Mouse (Mus musculus) lung, adult 2 months (tissue): ENCODE data around the gene Ripor2. TPM values are rescaled to one million over a fixed set of nuclear protein-coding genes. Genes with fewer than 3 reads are reported as not detected.

ENCODE experiments used
- DNase-seq: peaks from one replicate; pipeline ENCODE4 v3.0.0; 2022
- H3K4me1 ChIP-seq: fragments of 200-500 bp; 2 replicates; pipeline ENCODE4 v1.6.1; 2011; ENCODE audit warnings: low read length; ENCODE audit not compliant: control insufficient read depth, insufficient read depth
- H3K4me3 ChIP-seq: fragments of 200-500 bp; replicated peaks from 2 replicates; pipeline ENCODE3; 2011; ENCODE audit warnings: low read depth, mild to moderate bottlenecking, control low read depth, low read length; ENCODE audit errors: extremely low read depth
- CTCF ChIP-seq: fragments of 200-500 bp; IDR thresholded peaks from 2 replicates; pipeline ENCODE4 v1.5.1; 2011; ENCODE audit warnings: mild to moderate bottlenecking, low read length, control low read depth; ENCODE audit not compliant: insufficient read depth
- POLR2A ChIP-seq: fragments of 200-500 bp; IDR thresholded peaks from 2 replicates; pipeline ENCODE4 v1.6.1; 2011; ENCODE audit warnings: low read depth, mild to moderate bottlenecking, control low read depth, low read length, borderline replicate concordance; ENCODE audit errors: extremely low read depth
- WGBS: fragments of 180-500 bp; shearing (Covaris S2); methylation state at CpG from one replicate; pipeline ENCODE4 v1.1.7; 2018; 5-methylcytosine and 5-hydroxymethylcytosine counted together
- polyA plus RNA-seq: library from polyadenylated mRNA; depleted of rRNA; stranded (reverse); fragments of >200 nt; gene quantifications from 2 replicates; pipeline ENCODE4 v1.2.3, GENCODE M21; 2012

The Ripor2 gene
- polyA plus RNA-seq, 1 experiment = 8.8 TPM

DNA sequence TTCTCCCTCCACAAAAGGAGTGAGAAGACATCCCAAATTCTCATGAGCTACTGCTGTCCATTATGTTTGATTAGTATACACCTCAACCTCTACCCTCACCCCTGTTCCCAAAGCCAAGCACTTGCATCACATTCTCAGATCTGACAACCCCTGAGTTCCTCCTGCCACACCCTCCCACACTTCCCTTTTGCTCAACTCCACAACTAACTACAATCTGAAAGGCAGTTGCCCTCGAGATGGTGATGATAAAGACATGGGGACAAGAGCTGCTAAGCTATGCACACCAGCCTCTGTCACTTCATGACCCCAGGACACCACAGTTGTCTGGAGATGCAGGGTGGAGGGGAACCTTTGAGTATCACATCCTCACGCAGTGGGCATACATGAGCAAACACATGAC is 102.5 kb downstream of the Ripor2 start:
- Histone ChIP-seq H3K4me3 (no peak overlapping the region), H3K4me1 (no peaks in the 10 kb centered on the region)
- no peak for DNase-seq
- WGBS = 50% methylated on average over 2 of the region's 2 CpGs
- TF ChIP-seq CTCF = no peak
- no peak for TF ChIP-seq POLR2A

DNA sequence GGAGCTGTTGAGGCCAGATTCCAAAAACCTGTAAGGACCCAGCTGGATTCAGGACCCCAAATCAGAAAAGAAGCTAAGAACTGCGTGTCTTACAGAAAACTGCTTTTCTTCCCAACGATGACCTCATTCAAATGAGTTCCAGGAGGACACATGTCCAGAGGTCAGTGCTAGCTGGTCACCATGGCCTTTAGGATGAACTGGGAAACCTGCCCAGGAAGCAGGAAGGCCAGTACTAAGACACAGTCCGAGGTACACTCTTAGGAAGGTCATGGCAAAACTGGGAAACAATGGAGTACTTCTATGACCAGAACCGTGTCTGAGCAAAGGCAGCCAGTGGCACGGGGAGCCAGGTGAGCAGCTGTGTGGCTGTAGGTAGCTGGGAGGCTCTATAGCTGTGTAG is 103.9 kb downstream of the Ripor2 start:
- Histone ChIP-seq H3K4me3 (no peak overlapping the region), H3K4me1 (no peaks in the 10 kb centered on the region)
- 73% methylated on average over 5 of the region's 5 CpGs for WGBS
- TF ChIP-seq CTCF (no peak), POLR2A (no peak)
- DNase-seq = no peak

DNA sequence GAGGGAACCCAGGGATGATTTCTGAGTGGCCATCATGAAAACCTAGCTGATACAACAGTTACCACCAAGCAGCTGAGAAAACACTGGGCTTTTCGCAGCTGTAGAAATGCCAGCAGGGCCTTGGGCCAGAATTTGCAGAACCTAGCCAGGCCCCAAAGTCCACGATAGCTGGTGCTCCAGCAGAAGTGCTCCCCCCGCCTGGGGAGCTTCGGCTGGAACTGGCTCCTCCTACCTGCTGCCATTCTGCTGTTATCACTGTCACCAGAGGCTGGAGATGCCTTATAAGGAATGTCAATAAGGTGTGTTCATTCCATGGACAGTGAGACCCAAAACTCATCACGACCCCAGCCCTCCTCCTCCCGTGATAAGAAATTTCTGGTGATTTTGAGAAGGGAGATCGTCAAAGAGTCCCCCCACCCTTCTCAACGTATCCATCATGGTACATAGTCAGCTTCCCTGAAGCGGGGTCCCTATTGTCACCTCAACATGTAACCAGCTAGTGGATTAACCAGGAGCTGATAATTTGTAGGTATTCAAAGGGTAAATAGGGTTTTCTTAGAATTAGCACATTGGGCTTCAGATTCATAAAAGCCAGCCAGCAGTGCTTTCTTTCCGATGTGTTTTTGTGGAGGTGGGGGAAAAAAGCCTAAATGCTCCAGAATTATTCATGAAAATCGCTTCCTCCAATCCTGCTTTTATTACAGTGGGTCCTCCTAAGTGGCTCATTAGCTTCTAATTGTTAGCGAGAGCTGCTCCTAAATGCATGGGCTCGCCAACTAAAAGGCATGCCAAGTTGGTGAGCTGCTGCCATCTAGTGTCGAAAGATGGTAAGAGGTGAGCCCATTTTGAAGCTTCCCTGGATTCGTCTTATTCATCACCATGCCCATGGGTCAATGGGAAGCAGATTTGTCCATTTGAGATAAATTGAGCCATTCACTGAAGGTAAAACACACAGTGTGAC is 105.0 kb downstream of the Ripor2 start:
- H3K4me3 ChIP-seq = no peak overlapping the region
- peak; percentile 71 for DNase-seq
- 41% methylated on average over 15 of the region's 15 CpGs for WGBS
- no peaks in the 10 kb centered on the region for H3K4me1 ChIP-seq
- TF ChIP-seq POLR2A (no peak), CTCF (peak; percentile 85)

DNA sequence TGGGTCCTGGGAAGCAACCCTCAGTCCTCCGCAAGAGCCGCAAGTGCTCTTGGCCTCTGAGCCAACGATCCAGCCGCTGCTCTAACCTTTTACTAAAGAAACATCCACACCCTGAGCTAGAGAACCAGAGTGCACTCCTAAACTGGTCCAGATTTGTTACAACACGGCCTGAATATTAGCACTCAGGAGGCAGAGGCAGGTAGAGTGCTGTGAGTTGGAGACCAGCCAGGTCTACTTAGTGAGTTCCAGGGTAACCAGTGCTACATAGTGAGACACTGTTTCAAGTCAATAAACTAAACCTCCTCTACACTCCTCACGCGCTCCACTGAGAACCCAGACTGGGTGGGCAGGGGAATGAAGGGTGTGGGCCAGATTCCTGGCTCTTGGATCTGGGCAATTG is 111.3 kb downstream of the Ripor2 start:
- 70% methylated on average over 7 of the region's 7 CpGs for WGBS
- Histone ChIP-seq H3K4me3 (no peak overlapping the region), H3K4me1 (no peaks in the 10 kb centered on the region)
- DNase-seq = no peak
- TF ChIP-seq POLR2A = no peak
- TF ChIP-seq CTCF = no peak

DNA sequence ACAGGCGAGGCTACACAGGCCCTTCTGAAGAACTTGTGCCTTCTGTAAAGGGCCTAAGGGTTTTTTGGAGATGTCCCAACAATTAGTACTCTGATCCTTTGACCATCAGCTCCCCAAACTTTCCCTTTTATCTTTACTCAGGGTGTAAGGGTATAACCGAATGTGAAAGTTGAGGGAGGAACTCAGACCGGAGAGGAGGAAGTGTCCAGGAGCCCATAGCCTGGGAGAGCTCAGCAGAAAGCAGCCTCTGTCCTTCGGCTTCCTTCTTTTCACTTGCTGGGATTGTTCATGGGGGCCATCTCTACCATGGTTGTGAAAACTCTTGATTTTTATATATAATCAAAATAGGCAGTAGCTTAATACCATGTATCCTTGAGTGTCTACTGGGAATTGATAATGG is 116.8 kb downstream of the Ripor2 start:
- Histone ChIP-seq H3K4me3 (no peak overlapping the region), H3K4me1 (no peaks in the 10 kb centered on the region)
- no peak for DNase-seq
- no peak for TF ChIP-seq POLR2A
- no peak for TF ChIP-seq CTCF
- WGBS = 94% methylated on average over 4 of the region's 4 CpGs

DNA sequence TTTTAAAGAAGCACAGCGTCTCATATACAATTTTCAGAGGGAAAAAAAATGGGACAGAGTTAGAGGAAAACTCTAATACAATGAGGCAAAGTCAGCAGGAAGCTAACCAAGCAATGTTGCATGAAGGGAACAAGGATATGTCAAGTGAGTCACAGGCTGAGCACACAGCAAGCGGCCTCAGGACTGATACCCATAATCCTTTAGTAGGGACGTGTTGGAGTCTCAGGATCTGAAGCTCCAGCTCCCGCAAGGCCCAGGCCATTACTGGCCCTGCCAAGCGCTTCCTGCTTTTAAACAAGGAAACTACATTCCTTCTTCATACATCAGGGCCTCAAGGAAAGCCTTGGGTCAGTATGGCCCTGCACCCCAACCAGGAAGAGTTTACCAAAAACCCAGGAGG is 120.1 kb downstream of the Ripor2 start:
- TF ChIP-seq POLR2A (no peak), CTCF (no peak)
- 79% methylated on average over 5 of the region's 5 CpGs for WGBS
- Histone ChIP-seq H3K4me1 (no peaks in the 10 kb centered on the region), H3K4me3 (no peak overlapping the region)
- no peak for DNase-seq

DNA sequence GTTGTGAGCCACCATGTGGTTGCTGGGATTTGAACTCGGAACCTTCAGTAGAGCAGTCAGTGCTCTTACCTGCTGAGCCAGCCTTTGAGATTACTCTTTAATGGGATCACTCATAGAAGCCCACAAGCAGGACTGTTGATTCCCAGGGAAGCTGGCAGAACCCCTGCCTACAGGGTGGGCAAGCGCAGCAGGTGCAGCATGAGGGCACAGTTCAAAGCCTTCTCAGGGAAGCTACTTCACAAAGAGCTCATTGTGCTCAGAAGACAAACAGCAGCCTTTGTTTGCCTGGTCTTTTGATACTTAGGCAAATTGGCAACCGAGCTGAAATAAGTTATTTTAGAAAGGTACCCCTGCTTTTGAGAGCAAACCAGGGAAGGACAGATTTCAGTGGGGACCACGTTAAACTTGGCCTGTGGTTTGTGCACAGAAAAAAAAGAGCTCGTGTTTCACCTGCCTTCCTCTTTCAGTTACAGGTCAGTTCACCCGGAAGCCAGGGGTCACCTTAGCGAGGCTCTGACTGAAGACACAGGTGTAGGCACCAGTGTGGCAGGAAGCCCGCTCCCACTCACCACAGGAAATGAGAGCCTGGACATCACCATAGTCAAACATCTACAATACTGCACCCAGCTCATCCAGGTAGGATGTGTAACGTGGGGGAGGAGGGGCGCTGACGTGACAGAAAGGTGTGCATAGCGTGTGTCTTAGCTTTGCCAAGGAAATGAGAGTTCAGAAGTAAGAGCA is 127.8 kb downstream of the Ripor2 start:
- H3K4me3 ChIP-seq = no peak overlapping the region
- WGBS = 70% methylated on average over 12 of the region's 12 CpGs

DNA sequence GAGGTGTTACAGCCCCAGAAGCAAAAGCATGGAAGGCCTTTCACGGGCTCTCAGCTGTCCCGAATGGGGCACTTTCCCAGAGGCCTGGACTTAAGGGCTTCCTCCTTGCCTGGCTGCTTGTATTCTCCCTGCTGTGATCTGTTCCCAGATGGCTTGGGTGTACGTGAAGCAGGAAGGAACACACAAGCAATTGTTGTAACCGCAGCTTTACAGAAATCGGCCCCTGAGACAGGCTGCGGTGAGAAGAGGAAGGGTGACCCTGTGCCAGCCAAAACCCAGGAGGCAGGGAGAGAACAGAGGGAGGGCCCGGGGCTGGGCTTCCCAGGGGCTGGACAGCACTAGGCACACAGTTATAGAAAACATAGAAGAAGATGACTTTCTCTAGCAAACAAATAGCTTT is 129.0 kb downstream of the Ripor2 start:
- Histone ChIP-seq H3K4me1 (peaks cover 5% of the 10 kb centered on the region), H3K4me3 (no peak overlapping the region)
- TF ChIP-seq CTCF (no peak), POLR2A (no peak)
- no peak for DNase-seq
- WGBS = 30% methylated on average over 7 of the region's 7 CpGs

More for the DNA sequence above, 127.8 kb downstream of the Ripor2 start:
- TF ChIP-seq CTCF = no peak
- TF ChIP-seq POLR2A = no peak
- H3K4me1 ChIP-seq = no peaks in the 10 kb centered on the region; the same call in 1 of the 2 replicates
- no peak for DNase-seq

DNA sequence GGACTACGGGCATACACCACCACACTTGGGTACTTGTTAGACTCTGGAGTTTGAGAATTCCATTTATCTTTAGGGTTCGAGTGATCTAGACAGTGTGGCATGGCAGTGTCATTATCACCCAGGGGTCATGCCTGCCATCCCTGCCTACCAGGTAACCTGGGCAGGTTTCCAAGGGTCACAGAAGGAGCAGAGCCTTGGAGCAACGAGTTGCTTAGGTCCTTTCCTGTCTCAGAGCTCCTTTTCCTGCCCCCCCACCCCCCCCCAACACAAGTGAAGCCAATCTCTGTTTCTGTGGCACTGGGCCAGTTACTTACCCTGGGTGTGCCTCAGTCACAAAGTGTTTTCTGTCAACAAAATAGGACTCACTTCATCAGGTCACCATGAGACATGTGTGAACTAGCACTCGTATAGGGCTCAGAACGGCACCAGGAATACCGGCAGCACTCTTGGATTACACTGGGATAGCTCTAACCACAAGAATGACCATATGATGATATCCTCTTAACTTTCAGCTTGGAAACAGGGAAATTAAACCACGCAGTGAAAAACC is 130.7 kb downstream of the Ripor2 start:
- no peak for DNase-seq
- Histone ChIP-seq H3K4me3 (no peak overlapping the region), H3K4me1 (peaks cover 7% of the 10 kb centered on the region)
- WGBS = 34% methylated on average over 7 of the region's 7 CpGs
- TF ChIP-seq POLR2A (no peak), CTCF (no peak)
